Mouse (Mus musculus) intestine, embryonic 16.5 days (tissue): Measurements from ENCODE around the gene Atp6v1e2. TPM values are rescaled to one million over a fixed set of nuclear protein-coding genes. Genes with fewer than 3 reads are reported as not detected.

ENCODE experiments used
- ATAC-seq: fragments of 200-750 bp; cut with Nextera tagmentation; 2 replicates; pipeline ENCODE4 v1.8.0; 2017; ENCODE audit warnings: moderate TSS enrichment, moderate library complexity
- H3K27ac ChIP-seq: fragments of 300-500 bp; sonication (generic); 2 replicates; pipeline ENCODE4 v1.5.1; 2014; ENCODE audit warnings: mild to moderate bottlenecking, low read length
- H3K27me3 ChIP-seq: fragments of 300-500 bp; sonication (generic); replicated peaks from 2 replicates; pipeline ENCODE4 v1.6.1; 2014; ENCODE audit warnings: low read length, control low read depth, mixed read lengths; ENCODE audit not compliant: control insufficient read depth, insufficient read depth
- H3K36me3 ChIP-seq: fragments of 300-500 bp; sonication (generic); 2 replicates; pipeline ENCODE4 v1.6.1; 2014; ENCODE audit warnings: low read length, control low read depth; ENCODE audit not compliant: control insufficient read depth, insufficient read depth
- H3K4me1 ChIP-seq: fragments of 300-500 bp; sonication (generic); 2 replicates; pipeline ENCODE4 v1.6.1; 2014; ENCODE audit warnings: low read length, control low read depth, mixed read lengths; ENCODE audit not compliant: control insufficient read depth, insufficient read depth
- H3K4me2 ChIP-seq: fragments of 300-500 bp; sonication (generic); 2 replicates; pipeline ENCODE4 v1.6.1; 2014; ENCODE audit warnings: low read depth, low read length, control low read depth
- H3K4me3 ChIP-seq: fragments of 300-500 bp; sonication (generic); 2 replicates; pipeline ENCODE4 v1.5.1; 2014; ENCODE audit warnings: mild to moderate bottlenecking, low read length
- H3K9ac ChIP-seq: fragments of 300-500 bp; sonication (generic); 2 replicates; pipeline ENCODE4 v1.6.1; 2014; ENCODE audit warnings: low read depth, low read length
- H3K9me3 ChIP-seq: fragments of 300-500 bp; sonication (generic); 2 replicates; pipeline ENCODE4 v1.6.1; 2016; ENCODE audit warnings: low read length, control low read depth; ENCODE audit not compliant: control insufficient read depth
- WGBS: fragments of 180-500 bp; shearing (Covaris S2); extraction: QIAGEN DNeasy Blood & Tissue Kit; methylation state at CpG from one replicate; pipeline ENCODE4 v1.1.7; 2014; 5-methylcytosine and 5-hydroxymethylcytosine counted together
- polyA plus RNA-seq: library from polyadenylated mRNA; unstranded; fragments of >200 nt; fragmentation: Nextera tagmentation; extraction: Ambion mirVana; gene quantifications from 2 replicates; pipeline ENCODE4 v1.2.1, GENCODE M21; 2015

The Atp6v1e2 gene
- 0.13 TPM in 1 of 2 replicates, not detected in the other for polyA plus RNA-seq

- WGBS, result 81% methylated on average over 28 of the region's 28 CpGs
- Histone ChIP-seq H3K4me3 (no peak within 1 kb of the TSS), H3K4me1 (no peaks in the 10 kb centered on the region), H3K36me3 (no peaks in the 10 kb centered on the region), H3K9me3 (no peaks in the 10 kb centered on the region), H3K27me3 (no peaks in the 10 kb centered on the region), H3K9ac (no peak within 1 kb of the TSS), H3K27ac (no peak within 1 kb of the TSS), H3K4me2 (no peak within 1 kb of the TSS)
- ATAC-seq, result no peak
Measured at GRCm38 (mm10) chr17:86947840-86948796, at the start of gene Atp6v1e2. Atp6v1e2 (minus strand) TSS chr17:86947897.

GRCm38 (mm10) chr17:86997323-86997722, 49.6 kb upstream of the Atp6v1e2 start:
- Histone ChIP-seq H3K4me1 (no peaks in the 10 kb centered on the region), H3K36me3 (peaks cover 3% of the 10 kb centered on the region), H3K4me2 (no peak overlapping the region), H3K9me3 (no peaks in the 10 kb centered on the region), H3K27ac (0 out of 2 replicates have a peak overlapping the region, but pooled peaks have one; percentile 20), H3K9ac (no peak overlapping the region), H3K4me3 (no peak overlapping the region), H3K27me3 (no peaks in the 10 kb centered on the region)
- 70% methylated on average over 6 of the region's 6 CpGs for WGBS
- ATAC-seq, result peak; percentile 83

GRCm38 (mm10) chr17:86991306-86991705, 43.6 kb upstream of the Atp6v1e2 start:
- 83% methylated on average over 8 of the region's 8 CpGs for WGBS
- H3K27me3 ChIP-seq, result no peaks in the 10 kb centered on the region

GRCm38 (mm10) chr17:86988601-86989184, 41.0 kb upstream of the Atp6v1e2 start:
- H3K9me3 ChIP-seq, result no peaks in the 10 kb centered on the region

More at GRCm38 (mm10) chr17:86991306-86991705, 43.6 kb upstream of the Atp6v1e2 start:
- Histone ChIP-seq H3K4me2 (no peak overlapping the region), H3K27ac (no peak overlapping the region), H3K36me3 (no peaks in the 10 kb centered on the region), H3K9me3 (no peaks in the 10 kb centered on the region), H3K4me3 (no peak overlapping the region), H3K9ac (no peak overlapping the region), H3K4me1 (peaks cover 5% of the 10 kb centered on the region; the same call in 1 of the 2 replicates)
- no peak for ATAC-seq

GRCm38 (mm10) chr17:86988161-86988560, 40.5 kb upstream of the Atp6v1e2 start:
- Histone ChIP-seq H3K4me2 (no peak overlapping the region), H3K4me3 (no peak overlapping the region), H3K27me3 (no peaks in the 10 kb centered on the region), H3K9me3 (no peaks in the 10 kb centered on the region), H3K27ac (no peak overlapping the region), H3K4me1 (peaks cover 5% of the 10 kb centered on the region; the same call in 1 of the 2 replicates), H3K36me3 (no peaks in the 10 kb centered on the region), H3K9ac (no peak overlapping the region)
- ATAC-seq, result no peak
- WGBS, result 89% methylated on average over 5 of the region's 5 CpGs

More at GRCm38 (mm10) chr17:86988601-86989184, 41.0 kb upstream of the Atp6v1e2 start:
- H3K4me3 ChIP-seq, result no peak overlapping the region
- no peak overlapping the region for H3K27ac ChIP-seq
- H3K4me2 ChIP-seq, result no peak overlapping the region
- H3K4me1 ChIP-seq, result peaks cover 5% of the 10 kb centered on the region; the same call in 1 of the 2 replicates
- no peak overlapping the region for H3K9ac ChIP-seq
- ATAC-seq, result 0 out of 2 replicates have a peak, but pooled peaks have one; percentile 21
- 69% methylated on average over 6 of the region's 6 CpGs for WGBS
- no peaks in the 10 kb centered on the region for H3K27me3 ChIP-seq
- H3K36me3 ChIP-seq, result no peaks in the 10 kb centered on the region

- no peak overlapping the region for H3K4me2 ChIP-seq
- 61% methylated on average over 17 of the region's 17 CpGs for WGBS
- H3K9me3 ChIP-seq, result no peaks in the 10 kb centered on the region
- H3K4me1 ChIP-seq, result peaks cover 11% of the 10 kb centered on the region
- no peak overlapping the region for H3K27ac ChIP-seq
- no peaks in the 10 kb centered on the region for H3K36me3 ChIP-seq
- H3K9ac ChIP-seq, result no peak overlapping the region
- no peak for ATAC-seq
- H3K4me3 ChIP-seq, result no peak overlapping the region
- no peaks in the 10 kb centered on the region for H3K27me3 ChIP-seq
Measured at GRCm38 (mm10) chr17:86986449-86987138, 38.9 kb upstream of the Atp6v1e2 start.

- H3K4me2 ChIP-seq, result no peak overlapping the region
- H3K4me1 ChIP-seq, result peaks cover 6% of the 10 kb centered on the region
- 50% methylated on average over 9 of the region's 9 CpGs for WGBS
- H3K4me3 ChIP-seq, result no peak overlapping the region
- no peak overlapping the region for H3K27ac ChIP-seq
- H3K9me3 ChIP-seq, result no peaks in the 10 kb centered on the region
- no peak overlapping the region for H3K9ac ChIP-seq
- no peaks in the 10 kb centered on the region for H3K27me3 ChIP-seq
- ATAC-seq, result peak; percentile 88
- H3K36me3 ChIP-seq, result peaks cover 3% of the 10 kb centered on the region; the same call in 1 of the 2 replicates
Measured at GRCm38 (mm10) chr17:86982497-86982896, 34.8 kb upstream of the Atp6v1e2 start.

GRCm38 (mm10) chr17:86981701-86982100, 34.0 kb upstream of the Atp6v1e2 start:
- H3K27me3 ChIP-seq, result no peaks in the 10 kb centered on the region
- H3K4me2 ChIP-seq, result no peak overlapping the region
- no peak overlapping the region for H3K27ac ChIP-seq
- 96% methylated on average over 2 of the region's 2 CpGs for WGBS
- H3K4me1 ChIP-seq, result peaks cover 6% of the 10 kb centered on the region
- ATAC-seq, result no peak
- no peak overlapping the region for H3K4me3 ChIP-seq
- peaks cover 3% of the 10 kb centered on the region; the same call in 1 of the 2 replicates for H3K36me3 ChIP-seq
- H3K9me3 ChIP-seq, result no peaks in the 10 kb centered on the region
- H3K9ac ChIP-seq, result no peak overlapping the region

- 94% methylated on average over 1 of the region's 1 CpGs for WGBS
- Histone ChIP-seq H3K4me2 (no peak overlapping the region), H3K4me3 (no peak overlapping the region), H3K27ac (no peak overlapping the region), H3K4me1 (peaks cover 6% of the 10 kb centered on the region), H3K36me3 (peaks cover 3% of the 10 kb centered on the region; the same call in 1 of the 2 replicates), H3K9me3 (no peaks in the 10 kb centered on the region), H3K9ac (no peak overlapping the region), H3K27me3 (no peaks in the 10 kb centered on the region)
- ATAC-seq, result no peak
Measured at GRCm38 (mm10) chr17:86981205-86981604, 33.5 kb upstream of the Atp6v1e2 start.
